Mouse (Mus musculus) thymus, postnatal 10 days (tissue): ENCODE data around the gene Slc35e4.
"Not testable (repeated sequence)": the region's sequence is repeated elsewhere in the genome, so short reads cannot be mapped to it uniquely, and the experiment has no call there.

Source experiments
- DNase-seq, 2 experiments: peaks; one replicate each; pipeline ENCODE4 v3.0.0; 2021; ENCODE audit warnings: low spot score in 2 of 2

The Slc35e4 gene

GRCm38 (mm10) chr11:3914109-3914840 lies at the start of gene Slc35e4:
TSS of gene Slc35e4 (minus strand) at chr11:3914664.
- peak; percentile 37 to 79 for DNase-seq

- DNase-seq, result peak; percentile 50 to 71
Observed at GRCm38 (mm10) chr11:3963610-3964415, 49.3 kb upstream of the Slc35e4 start, which contains the start of gene Pes1. TSS of gene Pes1 (plus strand) at chr11:3963975.

DNA sequence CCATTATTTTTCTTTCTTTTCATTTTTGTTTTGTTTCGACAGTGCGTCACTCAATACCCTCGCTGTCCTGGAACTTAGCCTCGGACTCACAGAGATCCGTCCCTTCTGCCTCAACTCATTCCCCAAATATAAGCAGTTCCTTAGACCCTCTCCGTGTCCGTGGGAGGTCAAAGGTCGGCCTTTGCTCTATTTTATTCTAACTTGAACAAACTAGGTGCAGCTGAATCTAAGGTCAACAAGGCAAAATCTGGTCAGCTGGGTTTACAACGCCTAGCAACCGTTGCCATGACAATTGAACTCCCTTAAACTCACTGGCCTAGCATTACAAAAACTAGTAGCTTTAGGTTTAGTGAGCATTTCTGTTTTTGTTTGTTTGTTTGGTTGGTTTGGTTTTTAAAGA lies 48.7 kb upstream of the Slc35e4 start:
- DNase-seq, result peak in 1 of 2 experiments; percentile 6

GRCm38 (mm10) chr11:3961761-3962160 lies 47.3 kb upstream of the Slc35e4 start:
- no peak for DNase-seq

DNA sequence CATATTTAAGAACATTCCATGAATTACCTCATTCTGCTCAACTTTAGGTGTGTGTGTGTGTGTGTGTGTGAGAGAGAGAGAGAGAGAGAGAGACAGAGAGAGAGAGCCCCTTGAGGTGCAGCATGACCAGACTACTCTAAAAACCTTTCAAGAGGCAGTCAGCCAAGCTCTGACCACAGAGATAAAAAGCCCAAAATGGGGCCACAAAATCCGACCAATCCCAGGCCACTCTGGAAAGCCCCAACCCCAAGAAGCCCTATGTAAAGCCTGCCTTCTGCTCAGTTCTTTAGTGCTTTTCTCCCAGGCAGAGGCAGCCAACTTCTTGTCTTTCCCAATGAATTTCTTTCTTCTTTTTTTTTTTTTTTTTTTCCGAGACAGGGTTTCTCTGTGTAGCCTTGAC lies 46.4 kb upstream of the Slc35e4 start:
- no peak for DNase-seq

GRCm38 (mm10) chr11:3955371-3955770 lies 40.9 kb upstream of the Slc35e4 start:
- not testable (repeated sequence) for DNase-seq

DNA sequence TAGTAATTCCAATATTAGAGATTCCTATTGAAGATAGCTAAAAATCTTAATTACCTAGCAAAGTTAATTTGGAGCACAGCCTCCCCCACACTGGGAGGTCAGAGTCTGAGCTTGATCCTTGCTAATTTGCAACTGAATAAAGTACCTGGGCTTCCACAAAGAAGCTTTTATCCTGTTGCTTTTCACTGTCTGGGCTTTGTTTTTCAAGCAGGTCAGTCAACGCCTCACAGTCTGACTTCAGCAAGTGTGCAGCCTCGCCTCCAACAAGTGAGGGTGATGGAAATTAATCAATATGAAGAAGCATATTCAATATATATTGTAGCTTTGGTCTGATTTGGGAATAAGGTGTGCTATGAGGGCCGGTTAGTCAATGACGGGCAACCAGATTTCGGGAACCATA lies 40.4 kb upstream of the Slc35e4 start:
- DNase-seq, result not testable (repeated sequence)

GRCm38 (mm10) chr11:3946386-3946785 lies 31.9 kb upstream of the Slc35e4 start:
- DNase-seq, result no peak

DNA sequence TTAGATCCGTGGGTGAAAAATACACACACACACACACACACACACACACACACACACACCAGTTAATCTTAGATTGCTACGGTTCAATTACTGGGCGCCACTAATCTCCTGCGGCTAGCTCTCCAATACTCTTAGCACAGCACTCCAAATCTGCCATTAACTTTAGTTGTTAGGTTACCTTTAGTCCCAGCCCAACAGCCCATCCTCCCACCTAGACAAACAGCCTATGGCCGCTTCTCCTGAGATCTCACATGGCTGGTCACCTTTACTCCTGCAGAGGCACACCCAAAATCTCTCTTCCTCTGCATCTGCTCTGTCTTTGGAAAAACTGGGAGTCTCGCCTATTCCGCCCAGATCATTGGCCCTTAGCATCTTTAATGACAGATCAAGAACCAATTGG lies 26.9 kb upstream of the Slc35e4 start:
- DNase-seq, result no peak

GRCm38 (mm10) chr11:3937321-3937874 lies 22.9 kb upstream of the Slc35e4 start:
- no peak for DNase-seq

- no peak for DNase-seq
Observed at GRCm38 (mm10) chr11:3936318-3936717, 21.9 kb upstream of the Slc35e4 start.

- no peak for DNase-seq
Observed at GRCm38 (mm10) chr11:3935135-3935534, 20.7 kb upstream of the Slc35e4 start.

DNA sequence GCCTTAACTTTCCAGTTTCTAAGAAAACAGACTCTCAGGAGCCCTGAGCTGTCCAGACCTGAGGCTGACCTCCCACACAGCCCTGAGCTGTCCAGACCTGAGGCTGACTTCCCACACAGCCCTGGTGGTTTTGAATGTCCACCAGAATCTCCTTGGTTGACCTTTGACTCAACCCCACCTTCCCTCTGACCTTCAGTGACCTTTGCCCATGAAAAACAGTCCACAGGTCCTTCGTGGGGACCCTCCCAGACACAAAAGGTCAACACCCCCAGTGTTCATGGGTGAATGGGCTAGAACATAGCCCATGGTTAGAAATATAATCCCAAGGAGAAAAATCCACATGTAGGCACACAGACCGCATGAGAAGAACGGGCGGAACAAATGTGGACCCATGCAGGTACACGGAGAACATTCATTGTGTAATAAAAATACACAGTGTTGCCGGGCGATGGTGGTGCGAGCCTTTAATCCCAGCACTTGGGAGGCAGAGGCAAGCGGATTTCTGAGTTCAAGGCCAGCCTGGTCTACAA lies 19.4 kb upstream of the Slc35e4 start:
- DNase-seq, result no peak

DNA sequence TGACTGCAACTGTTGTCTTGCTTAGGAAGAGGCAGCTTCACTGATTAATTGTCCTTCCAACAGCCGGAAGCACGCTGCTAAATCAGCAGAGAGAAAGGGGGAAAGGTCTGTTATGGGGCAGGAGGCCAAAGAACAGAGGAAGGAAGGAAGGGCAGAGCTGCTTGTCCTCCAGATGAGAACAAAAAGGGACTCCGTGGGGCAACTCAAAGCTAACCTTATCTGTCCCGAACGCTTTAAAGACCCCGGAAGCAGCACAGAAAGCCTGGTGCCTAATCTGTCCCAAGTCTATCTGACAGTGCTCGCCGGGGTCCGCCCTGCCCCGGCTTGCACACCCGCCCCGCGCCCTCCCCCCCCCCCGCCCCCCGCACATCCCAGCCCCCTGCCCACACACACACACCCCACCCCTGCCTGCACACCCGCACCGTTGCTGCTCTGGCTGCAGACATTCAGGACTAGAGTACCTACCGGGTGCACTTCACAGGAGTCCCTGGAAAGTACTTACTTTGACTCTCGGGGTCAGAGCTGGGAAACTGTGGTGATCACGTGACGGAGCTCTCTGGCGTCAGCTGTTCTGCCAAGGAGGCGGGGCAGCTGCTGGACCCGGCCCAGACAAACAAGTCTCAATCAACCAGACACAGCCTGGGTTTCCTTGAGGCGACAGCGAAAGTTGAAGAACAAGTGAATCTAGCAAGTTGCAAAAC lies 17.2 kb upstream of the Slc35e4 start, which contains the start of gene Tcn2:
Gene Tcn2, minus strand, starts transcription at position 649 of the 701 bp plus-strand sequence.
- DNase-seq, result peak; percentile 38 to 58

DNA sequence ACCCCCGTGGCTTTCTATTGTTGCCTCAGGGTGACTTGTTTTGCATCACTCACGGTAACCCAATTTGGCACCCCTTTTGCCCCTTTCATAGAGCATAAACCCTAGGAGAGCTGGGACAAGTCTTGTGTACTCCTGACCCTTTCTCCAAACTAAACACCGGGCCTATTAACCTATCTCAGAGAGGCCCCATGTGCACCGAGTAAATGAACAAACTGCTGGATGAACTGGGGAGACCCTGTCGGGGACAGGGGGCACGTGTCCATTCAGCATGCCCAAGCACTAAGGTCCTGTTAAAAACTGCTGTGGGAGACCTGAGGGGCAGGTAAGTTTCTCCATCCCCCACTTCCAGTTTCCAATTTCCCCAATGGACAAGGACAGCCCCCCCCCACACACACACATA lies 16.5 kb upstream of the Slc35e4 start:
- no peak for DNase-seq

DNA sequence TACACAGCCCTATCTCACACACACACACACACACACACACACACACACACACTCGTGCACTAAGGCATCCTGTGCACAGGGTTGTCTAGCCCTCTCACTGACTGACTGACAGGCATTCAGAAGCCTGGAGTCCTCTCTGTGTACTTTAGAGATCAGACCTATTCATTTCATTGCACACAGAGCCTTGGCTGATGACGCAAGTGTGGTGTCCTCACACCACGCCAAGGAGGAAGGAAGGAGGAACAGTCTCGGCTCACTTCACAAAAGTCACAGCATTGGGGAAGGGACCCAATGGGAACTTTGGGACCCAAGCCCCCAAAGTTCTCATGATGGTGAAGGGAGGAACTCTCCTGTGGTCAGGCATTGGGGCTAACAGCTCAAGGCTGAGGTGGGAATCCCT lies 15.6 kb upstream of the Slc35e4 start:
- DNase-seq, result no peak

GRCm38 (mm10) chr11:3925916-3926315 lies 11.5 kb upstream of the Slc35e4 start:
- no peak for DNase-seq

- no peak for DNase-seq
Observed at GRCm38 (mm10) chr11:3922731-3923130, 8.3 kb upstream of the Slc35e4 start.

DNA sequence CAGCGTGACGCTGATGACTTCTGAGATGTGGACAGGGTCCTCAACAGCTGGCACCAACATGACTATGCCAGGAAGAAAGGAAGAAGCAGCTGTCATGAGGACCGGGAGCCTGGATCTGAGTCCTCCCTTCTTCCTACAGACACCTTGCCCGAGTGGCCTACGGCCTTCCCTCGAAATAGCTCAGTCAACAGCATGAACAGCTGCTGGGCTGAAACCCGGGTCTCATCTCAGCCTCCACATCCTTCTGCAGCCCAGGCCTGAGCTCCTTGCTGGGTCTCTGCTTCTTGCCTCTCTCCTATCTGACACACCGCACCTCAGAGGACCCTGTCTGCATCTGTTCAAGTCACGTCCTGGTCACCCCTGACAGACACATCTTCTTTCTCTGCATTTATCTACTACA lies 7.7 kb upstream of the Slc35e4 start:
- DNase-seq, result no peak

GRCm38 (mm10) chr11:3921281-3921850 lies 6.9 kb upstream of the Slc35e4 start:
- peak in 1 of 2 experiments; percentile 52 for DNase-seq

- DNase-seq, result no peak
Observed at GRCm38 (mm10) chr11:3920476-3920875, 6.0 kb upstream of the Slc35e4 start.
